Mouse (Mus musculus) MEL (cell line): ENCODE results near the gene Triobp. TPM values are rescaled to one million over a fixed set of nuclear protein-coding genes. Genes with fewer than 3 reads are reported as not detected.
A peak's percentile ranks its signal among the peaks of the same experiment; 100 is the strongest.

ENCODE experiments used
- DNase-seq: peaks from one replicate; pipeline ENCODE4 v3.0.0; 2011; ENCODE audit warnings: low read depth, low spot score
- H3K27ac ChIP-seq: 2 replicates; pipeline ENCODE4 v1.5.1; 2012; ENCODE audit warnings: low read depth, mild to moderate bottlenecking, control low read depth, low read length, moderate library complexity; ENCODE audit not compliant: control insufficient read depth
- H3K27me3 ChIP-seq, 2 experiments: fragments of 150-350 bp in 1 of 2; sonication (generic) in 1 of 2; 2 replicates each; pipeline ENCODE4 v1.6.1; 2012; ENCODE audit warnings: low read length in 2 of 2, mild to moderate bottlenecking in 2 of 2, improper control_type of control experiment in 1 of 2, moderate library complexity in 1 of 2; ENCODE audit not compliant: insufficient read depth in 2 of 2, control insufficient read depth in 1 of 2
- H3K36me3 ChIP-seq, 2 experiments: 2 replicates each; pipeline ENCODE4 v1.6.1; 2012 to 2014; ENCODE audit warnings: low read length in 2 of 2, improper control_type of control experiment in 1 of 2, inconsistent platforms in 1 of 2, mild to moderate bottlenecking in 1 of 2; ENCODE audit not compliant: insufficient read depth in 2 of 2, control insufficient read depth in 1 of 2
- H3K4me1 ChIP-seq, 2 experiments: fragments of 150-350 bp in 1 of 2; sonication (generic) in 1 of 2; 2 replicates each; pipeline ENCODE4 v1.6.1; 2012; ENCODE audit warnings: low read length in 2 of 2, improper control_type of control experiment in 1 of 2, mild to moderate bottlenecking in 1 of 2; ENCODE audit not compliant: insufficient read depth in 2 of 2, control insufficient read depth in 1 of 2
- H3K4me3 ChIP-seq, 2 experiments: fragments of 150-350 bp in 1 of 2; sonication (generic) in 1 of 2; 2 replicates each; pipeline ENCODE4 v1.5.1; 2012; ENCODE audit warnings: low read depth in 2 of 2, low read length in 2 of 2, mild to moderate bottlenecking in 2 of 2, moderate library complexity in 2 of 2, control low read depth in 1 of 2, improper control_type of control experiment in 1 of 2; ENCODE audit not compliant: control insufficient read depth in 1 of 2, insufficient read depth in 1 of 2
- H3K79me2 ChIP-seq: 2 replicates; pipeline ENCODE4 v1.6.1; 2012; ENCODE audit warnings: mild to moderate bottlenecking, low read length, moderate library complexity; ENCODE audit not compliant: control insufficient read depth, poor library complexity, insufficient read depth
- H3K9ac ChIP-seq: 2 replicates; pipeline ENCODE4 v1.6.1; 2012; ENCODE audit warnings: low read depth, mild to moderate bottlenecking, control low read depth, low read length, moderate library complexity; ENCODE audit not compliant: control insufficient read depth, poor library complexity, severe bottlenecking
- H3K9me3 ChIP-seq: fragments of 150-350 bp; sonication (generic); replicated peaks from 2 replicates; pipeline ENCODE4 v1.6.1; 2012; ENCODE audit warnings: mild to moderate bottlenecking, low read length, improper control_type of control experiment, moderate library complexity; ENCODE audit not compliant: insufficient read depth
- BHLHE40 ChIP-seq: IDR thresholded peaks from 2 replicates; pipeline ENCODE4 v1.6.1; 2012; ENCODE audit warnings: low read depth, mild to moderate bottlenecking, inconsistent platforms, low read length, improper control_type of control experiment, borderline replicate concordance
- CHD1 ChIP-seq: IDR thresholded peaks from 2 replicates; pipeline ENCODE4 v1.6.1; 2012; ENCODE audit warnings: low read depth, mild to moderate bottlenecking, inconsistent platforms, low read length, improper control_type of control experiment
- CHD2 ChIP-seq: IDR thresholded peaks from 2 replicates; pipeline ENCODE4 v1.6.1; 2011; ENCODE audit warnings: low read length, improper control_type of control experiment
- CTCF ChIP-seq, 3 experiments: IDR thresholded peaks in 2 of 3; conservative IDR thresholded peaks in 1 of 3; 2 replicates each; pipeline ENCODE4 v1.5.1; 2011 to 2012; ENCODE audit warnings: low read length in 3 of 3, low read depth in 2 of 3, mild to moderate bottlenecking in 2 of 3, improper control_type of control experiment in 1 of 3, inconsistent platforms in 1 of 3, mixed read lengths in 1 of 3, moderate library complexity in 1 of 3; ENCODE audit not compliant: control insufficient read depth in 1 of 3, insufficient read depth in 1 of 3, poor library complexity in 1 of 3, severe bottlenecking in 1 of 3
- E2F4 ChIP-seq: IDR thresholded peaks from 2 replicates; pipeline ENCODE4 v1.6.1; 2011; ENCODE audit warnings: low read depth, low read length, improper control_type of control experiment, borderline replicate concordance
- ELF1 ChIP-seq: IDR thresholded peaks from 2 replicates; pipeline ENCODE4 v1.6.1; 2014; ENCODE audit warnings: low read depth, mild to moderate bottlenecking, inconsistent platforms, low read length, improper control_type of control experiment, moderate library complexity
- EP300 ChIP-seq, 2 experiments: IDR thresholded peaks; 2 replicates each; pipeline ENCODE4 v1.6.1; 2011; ENCODE audit warnings: improper control_type of control experiment in 2 of 2, low read length in 2 of 2, low read depth in 1 of 2, mild to moderate bottlenecking in 1 of 2
- ETS1 ChIP-seq: IDR thresholded peaks from 2 replicates; pipeline ENCODE4 v1.6.1; 2012; ENCODE audit warnings: low read depth, mild to moderate bottlenecking, inconsistent platforms, low read length, improper control_type of control experiment, moderate library complexity
- JUND ChIP-seq: IDR thresholded peaks from 2 replicates; pipeline ENCODE4 v1.6.1; 2011; ENCODE audit warnings: low read depth, mild to moderate bottlenecking, improper control_type of control experiment, low read length
- KAT2A ChIP-seq: conservative IDR thresholded peaks from 2 replicates; pipeline ENCODE4 v1.6.1; 2012; ENCODE audit warnings: low read depth, low read length, improper control_type of control experiment, inconsistent platforms
- MAFK ChIP-seq: IDR thresholded peaks from 2 replicates; pipeline ENCODE4 v1.6.1; 2011; ENCODE audit warnings: low read depth, mild to moderate bottlenecking, low read length, improper control_type of control experiment, borderline replicate concordance
- MAX ChIP-seq: IDR thresholded peaks from 2 replicates; pipeline ENCODE4 v1.6.1; 2011; ENCODE audit warnings: low read length, improper control_type of control experiment
- MAZ ChIP-seq: IDR thresholded peaks from 2 replicates; pipeline ENCODE4 v1.6.1; 2012; ENCODE audit warnings: low read depth, mild to moderate bottlenecking, inconsistent platforms, low read length, improper control_type of control experiment
- MEF2A ChIP-seq: IDR thresholded peaks from 2 replicates; pipeline ENCODE4 v1.6.1; 2014; ENCODE audit warnings: low read depth, mild to moderate bottlenecking, inconsistent platforms, low read length, improper control_type of control experiment; ENCODE audit not compliant: poor library complexity, insufficient replicate concordance, severe bottlenecking; ENCODE audit errors: extremely low read depth
- MXI1 ChIP-seq: IDR thresholded peaks from 2 replicates; pipeline ENCODE4 v1.6.1; 2011; ENCODE audit warnings: mild to moderate bottlenecking, low read depth, low read length, improper control_type of control experiment
- MYB ChIP-seq: IDR thresholded peaks from 2 replicates; pipeline ENCODE4 v1.6.1; 2011; ENCODE audit warnings: mild to moderate bottlenecking, low read depth, low read length, improper control_type of control experiment
- NRF1 ChIP-seq: IDR thresholded peaks from 2 replicates; pipeline ENCODE4 v1.6.1; 2014; ENCODE audit warnings: low read depth, mild to moderate bottlenecking, inconsistent platforms, low read length, improper control_type of control experiment, moderate library complexity; ENCODE audit not compliant: poor library complexity, insufficient read depth, severe bottlenecking
- POLR2A ChIP-seq, 2 experiments: IDR thresholded peaks; 2 replicates each; pipeline ENCODE4 v1.6.1; 2011 to 2012; ENCODE audit warnings: low read length in 2 of 2, mild to moderate bottlenecking in 2 of 2, control low read depth in 1 of 2, improper control_type of control experiment in 1 of 2, low read depth in 1 of 2, moderate library complexity in 1 of 2; ENCODE audit not compliant: control insufficient read depth in 1 of 2, insufficient read depth in 1 of 2, poor library complexity in 1 of 2
- POLR2AphosphoS2 ChIP-seq: IDR thresholded peaks from 2 replicates; pipeline ENCODE4 v1.6.1; 2011; ENCODE audit warnings: low read length, improper control_type of control experiment
- POLR2AphosphoS5 ChIP-seq: IDR thresholded peaks from 2 replicates; pipeline ENCODE4 v1.6.1; 2012; ENCODE audit warnings: low read depth, borderline replicate concordance, mild to moderate bottlenecking, inconsistent platforms, low read length, moderate library complexity, mixed read lengths
- SMC3 ChIP-seq: IDR thresholded peaks from 2 replicates; pipeline ENCODE4 v1.6.1; 2011; ENCODE audit warnings: low read depth, low read length, improper control_type of control experiment
- TAL1 ChIP-seq: IDR thresholded peaks from 2 replicates; pipeline ENCODE4 v1.6.1; 2012; ENCODE audit warnings: mild to moderate bottlenecking, inconsistent platforms, low read length, moderate library complexity, mixed read lengths
- TBP ChIP-seq: IDR thresholded peaks from 2 replicates; pipeline ENCODE4 v1.8.0; 2011; ENCODE audit warnings: low read depth, low read length, improper control_type of control experiment
- TCF12 ChIP-seq: IDR thresholded peaks from 2 replicates; pipeline ENCODE4 v1.6.1; 2014; ENCODE audit warnings: low read depth, mild to moderate bottlenecking, inconsistent platforms, low read length, improper control_type of control experiment, moderate library complexity
- UBTF ChIP-seq: IDR thresholded peaks from 2 replicates; pipeline ENCODE4 v1.6.1; 2012; ENCODE audit warnings: low read depth, mild to moderate bottlenecking, inconsistent platforms, low read length, improper control_type of control experiment, moderate library complexity, borderline replicate concordance; ENCODE audit not compliant: insufficient read depth
- ZC3H11A ChIP-seq: IDR thresholded peaks from 2 replicates; pipeline ENCODE4 v1.6.1; 2012; ENCODE audit warnings: low read depth, mild to moderate bottlenecking, inconsistent platforms, low read length, improper control_type of control experiment
- polyA plus RNA-seq, 2 experiments: library from polyadenylated mRNA; stranded (reverse) in 1 of 2; unstranded in 1 of 2; fragments of >175 nt in 1 of 2; fragments of >200 nt in 1 of 2; gene quantifications; 2 replicates each; pipeline versions ENCODE4 v1.2.1 to v1.2.4; 2012; ENCODE audit warnings: low replicate concordance in 2 of 2, low read depth in 1 of 2; ENCODE audit not compliant: insufficient read length in 2 of 2, insufficient read depth in 1 of 2, missing spikeins in 1 of 2
- total RNA-seq: library from RNA; depleted of rRNA; stranded (reverse); fragments of 300-350 nt; gene quantifications from 2 replicates; pipeline ENCODE4 v1.2.3, GENCODE M21; 2012

The Triobp gene
- total and polyA plus RNA-seq, 3 experiments, result 18.4 to 31.3 TPM; not detected in 1

DNA sequence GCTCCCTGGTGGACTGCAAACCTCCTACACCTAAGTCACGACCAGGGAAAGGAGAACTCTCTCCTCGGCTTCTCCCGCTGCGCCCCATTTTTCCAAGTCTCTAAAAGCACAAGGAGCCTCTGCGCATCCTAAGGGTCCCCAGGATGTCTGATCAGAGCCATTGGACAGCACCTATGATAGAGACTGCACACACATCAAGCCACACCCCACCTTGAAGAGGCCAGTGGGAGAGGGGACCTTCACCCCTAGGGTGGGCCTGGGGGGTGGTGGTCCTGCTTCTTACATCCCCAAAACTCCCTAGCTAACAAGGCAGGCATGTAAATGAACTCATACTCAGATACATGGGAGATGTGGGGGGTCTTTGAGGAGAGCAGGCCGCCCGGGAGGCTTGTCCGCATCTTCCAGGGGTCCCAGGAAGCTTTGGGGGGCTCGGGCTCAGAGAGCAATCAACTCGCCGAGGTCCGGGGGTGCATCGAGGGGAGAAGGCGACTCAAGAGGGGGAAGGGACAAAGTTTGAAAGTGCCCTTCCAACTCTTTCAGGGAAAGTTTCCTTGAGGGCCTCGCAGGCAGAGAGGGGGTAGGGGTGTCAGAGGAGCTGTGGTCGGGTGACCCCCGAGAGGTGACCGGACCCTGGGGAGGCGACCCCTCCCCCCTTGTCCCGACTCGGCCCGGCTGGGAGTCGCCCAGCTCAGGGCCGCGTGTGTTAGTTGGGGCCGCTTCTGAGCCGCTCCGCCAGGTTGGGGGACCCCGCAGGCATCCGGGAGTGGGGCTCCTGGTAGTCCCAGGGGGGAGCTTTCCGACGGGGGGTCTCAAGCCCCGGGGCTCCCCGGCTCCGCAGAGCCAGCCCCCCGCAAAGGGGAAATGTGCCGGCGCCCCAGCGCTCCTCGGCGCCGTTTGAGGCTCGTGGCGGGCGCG is 80.0 kb downstream of the Triobp start:
- Histone ChIP-seq H3K27ac (peak overlapping the region; percentile 34), H3K9ac (peak overlapping the region; percentile 89), H3K4me1 (peaks cover 0 to 17% of the 10 kb centered on the region in 2 experiments; a peak in 2 of 4 replicates), H3K36me3 (peaks cover 0 to 6% of the 10 kb centered on the region in 2 experiments; a peak in 1 of 4 replicates), H3K9me3 (no peaks in the 10 kb centered on the region), H3K4me3 (peak overlapping the region; percentile 58 to 75), H3K79me2 (peaks cover 7% of the 10 kb centered on the region; the same call in 1 of the 2 replicates), H3K27me3 (no peaks in the 10 kb centered on the region; a peak in 1 of 4 replicates)
- DNase-seq, result peak; percentile 50
- TF ChIP-seq MAZ (no peak), CTCF (IDR thresholded peaks at IDR 0.05 in 2 of 3, conservative IDR thresholded peaks at IDR 0.05 in 1 of 3; ENCODE audit: control insufficient read depth in 1 of 3, insufficient read depth in 1 of 3, low read depth in 2 of 3, low read length in 3 of 3, poor library complexity in 1 of 3, severe bottlenecking in 1 of 3) (no peak), EP300 (IDR thresholded peaks at IDR 0.05; ENCODE audit: low read depth in 1 of 2, low read length in 2 of 2) (no peak)

DNA sequence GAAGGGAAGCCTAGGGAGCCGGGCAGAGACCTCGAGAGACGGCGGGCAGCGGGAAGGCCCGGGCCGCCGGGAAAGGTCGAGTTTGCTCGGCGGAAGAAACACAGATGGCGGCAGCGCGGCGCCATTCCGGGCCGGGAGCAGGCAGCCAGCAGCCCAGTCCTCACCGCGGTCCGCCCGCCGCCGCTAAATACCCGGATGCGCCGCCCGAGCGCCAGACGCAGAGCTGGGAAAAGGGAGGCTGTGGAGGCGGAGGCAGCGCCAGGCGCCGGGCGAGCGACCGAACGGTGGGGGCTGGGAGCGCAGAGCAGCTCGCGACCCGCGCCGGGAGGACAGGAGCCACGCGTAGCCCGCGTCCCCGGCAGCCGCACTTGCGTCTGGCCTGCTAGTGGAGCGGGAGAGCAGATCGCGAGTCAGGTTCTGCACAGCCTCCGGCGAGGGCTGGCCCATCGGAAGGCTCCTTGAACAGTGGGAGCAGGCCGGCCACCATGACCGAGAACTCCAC is 80.8 kb downstream of the Triobp start, which contains the start of gene H1f0:
Gene H1f0 (plus strand): TSS at position 214 of the 502 bp plus-strand sequence.
- Histone ChIP-seq H3K79me2 (peaks cover 7% of the 10 kb centered on the region; the same call in 1 of the 2 replicates), H3K9ac (peak within 1 kb of the TSS; percentile 89), H3K27ac (peak within 1 kb of the TSS; percentile 34), H3K27me3 (no peaks in the 10 kb centered on the region; a peak in 1 of 4 replicates), H3K4me3 (peak within 1 kb of the TSS; percentile 58 to 75), H3K9me3 (no peaks in the 10 kb centered on the region), H3K4me1 (peaks cover 0 to 17% of the 10 kb centered on the region in 2 experiments; a peak in 2 of 4 replicates), H3K36me3 (peaks cover 0 to 6% of the 10 kb centered on the region in 2 experiments; a peak in 1 of 4 replicates)
- DNase-seq, result peak; percentile 89
- TF ChIP-seq MYB (no peak), E2F4 (no peak), CTCF (IDR thresholded peaks at IDR 0.05 in 2 of 3, conservative IDR thresholded peaks at IDR 0.05 in 1 of 3; ENCODE audit: control insufficient read depth in 1 of 3, insufficient read depth in 1 of 3, low read depth in 2 of 3, low read length in 3 of 3, poor library complexity in 1 of 3, severe bottlenecking in 1 of 3) (no peak), ZC3H11A (no peak), ELF1 (0 out of 2 replicates have a peak, but pooled peaks have one; percentile 57), TBP (0 out of 2 replicates have a peak, but pooled peaks have one; percentile 59), TAL1 (no peak), MAX (peak; percentile 63), CHD1 (no peak; the same call in 1 of the 2 replicates), SMC3 (no peak), CHD2 (no peak), ETS1 (0 out of 2 replicates have a peak, but pooled peaks have one; percentile 50), NRF1 (no peak), UBTF (peak; percentile 88; the same call in 1 of the 2 replicates), MAZ (no peak), EP300 (IDR thresholded peaks at IDR 0.05; ENCODE audit: low read depth in 1 of 2, low read length in 2 of 2) (0 out of 4 replicates have a peak, but pooled peaks of 1 of the 2 experiments have one; percentile 17), MAFK (no peak), JUND (no peak), POLR2A (IDR thresholded peaks at IDR 0.05; ENCODE audit: control insufficient read depth in 1 of 2, insufficient read depth in 1 of 2, low read depth in 1 of 2, low read length in 2 of 2, poor library complexity in 1 of 2) (peak; percentile 56 to 61; a peak in 3 of 4 replicates), KAT2A (no peak; the same call in 1 of the 2 replicates), POLR2AphosphoS2 (peak; percentile 64; the same call in 1 of the 2 replicates), MEF2A (no peak), TCF12 (peak; percentile 87), MXI1 (peak; percentile 51), BHLHE40 (no peak), POLR2AphosphoS5 (no peak)
